Mouse (Mus musculus) testis, adult 10 weeks (tissue): ENCODE results near the gene Ly75. TPM values are rescaled to one million over a fixed set of nuclear protein-coding genes. Genes with fewer than 3 reads are reported as not detected.

ENCODE experiments used
- polyA plus RNA-seq: library from polyadenylated mRNA; stranded (reverse); fragments of 350-450 nt; fragmentation: Illumina TruSeq; extraction: RNeasy Lipid Tissue Mini Kit (QIAGEN cat#74804); gene quantifications from one replicate; pipeline ENCODE4 v1.2.3, GENCODE M21; 2014; ENCODE audit warnings: low read depth, low replicate concordance

Ly75 gene
- polyA plus RNA-seq, result 0.70 TPM

DNA sequence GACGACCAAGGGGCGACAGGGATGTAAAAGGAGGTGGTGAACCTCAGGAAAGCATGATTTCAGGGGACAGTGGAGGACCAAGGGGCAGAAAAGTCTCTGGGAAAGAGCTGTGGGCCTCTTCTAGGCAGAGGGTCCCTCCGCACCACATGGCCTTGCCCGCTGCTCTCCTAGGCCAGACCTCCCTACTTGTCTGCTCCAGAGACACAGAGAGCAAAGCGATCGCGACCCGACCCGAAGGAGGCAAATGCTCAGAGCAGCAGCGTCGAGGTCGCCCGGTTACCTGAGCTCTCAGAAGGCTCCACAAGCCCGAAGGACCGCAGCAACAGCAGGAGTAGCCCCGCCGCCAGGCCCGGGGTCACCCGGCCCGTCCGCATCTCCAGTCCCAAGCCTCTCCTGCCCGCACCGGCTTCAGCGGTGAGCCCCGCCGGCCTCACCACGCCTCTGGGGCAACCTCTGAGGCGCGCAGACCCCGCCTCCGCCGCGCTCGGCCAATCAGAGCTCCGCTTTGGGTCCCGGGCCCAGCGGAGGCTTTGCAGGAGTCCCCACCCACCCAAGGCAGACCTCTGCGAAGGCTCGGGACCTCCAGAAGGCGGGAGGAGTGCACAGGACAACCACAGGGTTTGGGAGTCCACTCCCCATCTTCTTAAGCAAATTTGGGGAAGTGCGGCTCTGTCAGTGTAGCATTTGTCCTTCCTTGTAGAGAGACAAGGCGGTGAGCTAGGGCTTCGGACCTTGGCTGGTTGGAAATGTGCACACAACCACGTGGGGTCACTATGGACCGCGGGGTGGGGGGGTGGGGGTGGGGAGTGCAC, at the start of gene Ly75:
TSS of gene Ly75 (minus strand) at position 446 of the 812 bp plus-strand sequence.

DNA sequence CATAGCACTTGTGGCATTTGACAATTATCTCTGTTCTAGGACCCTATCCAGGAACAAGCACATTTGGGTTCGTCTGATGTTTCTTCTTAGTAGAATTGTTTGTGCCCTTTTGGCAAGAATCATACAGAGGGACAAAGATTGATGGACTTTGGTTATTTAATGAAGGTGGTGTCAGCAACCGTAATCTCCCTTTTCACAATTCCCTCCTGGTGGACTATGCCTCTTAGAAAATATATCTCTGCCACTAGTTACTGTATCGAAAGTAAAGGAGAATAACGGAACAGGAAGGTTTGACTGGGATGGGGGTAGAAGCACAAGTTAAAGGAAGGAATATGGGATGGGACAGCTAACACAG, 98.7 kb downstream of the Ly75 start, which contains the start of gene Cd302:
TSS of gene Cd302 (minus strand) at position 22 of the 355 bp plus-strand sequence.

Other genes with a start within 250 kb of the Ly75 start
- 80.0 TPM for gene Baz2b, start 173.5 kb downstream of the Ly75 start, polyA plus RNA-seq
- gene March7, start 173.4 kb downstream of the Ly75 start, polyA plus RNA-seq, result 184 TPM
- gene Cd302, start 98.8 kb downstream of the Ly75 start, polyA plus RNA-seq, result 36.9 TPM
- 1.6 TPM for gene Pla2r1, start 170.0 kb upstream of the Ly75 start, polyA plus RNA-seq